Mouse (Mus musculus) embryonic stem cell, embryonic (primary cell): ENCODE measurements around the gene 9230102O04Rik.

Source experiments
- CTCF ChIA-PET, 4 experiments: fragments of 300-600 bp in 2 of 4; fragments of 350-600 bp in 2 of 4; sonication (Branson Sonifier 250); formaldehyde crosslinking; loops; one replicate each; lab custom pipeline; 2022; ENCODE audit warnings: inconsistent platforms in 2 of 4; lab: Charles Lee
- POLR2A ChIA-PET, 4 experiments: fragments of 300-600 bp in 2 of 4; fragments of 350-600 bp in 2 of 4; sonication (Branson Sonifier 250); formaldehyde crosslinking; loops; one replicate each; lab custom pipeline; 2022; ENCODE audit warnings: antibody characterized with exemption in 4 of 4, inconsistent platforms in 1 of 4; lab: Charles Lee

Gene 9230102O04Rik

DNA sequence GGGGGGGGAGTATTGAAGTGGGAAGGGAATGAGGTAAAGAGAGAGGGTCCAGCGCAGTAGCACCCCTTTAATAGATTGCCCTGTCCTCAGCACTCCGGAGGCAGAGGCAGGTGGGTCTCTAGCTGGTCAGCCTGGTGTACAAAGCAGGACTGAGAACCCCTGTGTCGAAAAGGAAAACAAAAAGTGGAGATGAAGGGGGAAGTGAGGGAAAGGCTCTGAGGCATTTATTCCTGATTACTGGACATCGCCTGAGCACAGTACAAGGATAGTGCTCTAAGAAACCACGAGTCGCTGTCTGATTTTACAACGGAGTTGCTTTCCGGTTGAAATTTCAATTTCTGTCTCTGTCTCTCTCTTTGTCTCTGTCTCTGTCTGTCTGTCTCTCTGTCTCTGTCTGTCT is 911 bp upstream of the 9230102O04Rik start:
- CTCF ChIA-PET = interaction anchor here in 1 of 4 experiments (1.2 kb wide), 1 partner anchor 11 kb away, joined by 5 read pairs; no protein-coding TSS in a partner anchor
- POLR2A ChIA-PET = interaction anchor here in 2 of 4 experiments (1.0 to 3.0 kb wide), 4 partner anchors 8 to 16 kb away, joined by 5 to 23 read pairs (median 8); no protein-coding TSS in a partner anchor

DNA sequence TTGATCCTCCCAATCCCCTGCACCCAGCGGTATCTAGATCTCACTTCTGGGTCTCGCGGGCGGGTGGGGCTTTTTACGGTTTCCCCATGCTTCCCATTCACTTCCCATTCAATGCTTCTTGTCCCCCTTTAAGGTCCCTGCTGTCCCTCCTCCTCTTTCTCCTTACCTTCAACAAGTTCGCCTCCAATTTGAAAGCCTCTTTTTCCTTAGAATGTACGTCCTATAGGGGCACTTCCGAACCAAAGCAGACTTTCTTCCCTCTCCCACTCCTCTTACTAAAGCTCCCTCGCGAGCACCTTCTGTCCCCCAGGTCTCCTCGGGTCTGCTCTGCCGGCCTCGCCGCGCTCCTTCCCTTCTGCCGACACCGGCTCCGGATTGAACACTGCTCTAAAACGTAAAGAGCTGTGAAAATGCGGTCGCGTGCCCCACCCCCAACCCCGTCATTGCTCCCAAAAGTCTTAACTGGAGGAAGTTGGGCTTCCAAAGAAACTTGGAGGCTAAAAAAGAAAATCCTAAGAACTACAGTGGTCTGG is 377 bp upstream of the 9230102O04Rik start, which contains the start of gene Gata3:
Gata3 (minus strand) TSS at position 384 of the 533 bp plus-strand sequence.
- ChIA-PET POLR2A (interaction anchor here in 2 of 4 experiments (1.0 to 3.0 kb wide), 6 partner anchors 9 to 32 kb away, joined by 4 to 23 read pairs (median 6); no protein-coding TSS in a partner anchor), CTCF (interaction anchor here in 2 of 4 experiments (0.6 to 1.3 kb wide), 3 partner anchors 10 to 121 kb away, joined by 3 to 5 read pairs (median 4); no protein-coding TSS in a partner anchor)

- CTCF ChIA-PET = interaction anchor here in 1 of 4 experiments (0.6 kb wide), 1 partner anchor 762 kb away, joined by 3 read pairs; no protein-coding TSS in a partner anchor
- POLR2A ChIA-PET = interaction anchor here in 1 of 4 experiments (0.6 to 1.6 kb wide), 4 partner anchors 9 to 267 kb away, joined by 3 to 5 read pairs (median 5); no protein-coding TSS in a partner anchor
Measured at GRCm38 (mm10) chr2:9887636-9888035, 1.7 kb downstream of the 9230102O04Rik start.

GRCm38 (mm10) chr2:9886921-9887610 is 2.3 kb downstream of the 9230102O04Rik start:
- ChIA-PET CTCF (interaction anchor here in 1 of 4 experiments (0.6 kb wide), 1 partner anchor 762 kb away, joined by 3 read pairs; no protein-coding TSS in a partner anchor), POLR2A (interaction anchor here in 2 of 4 experiments (0.6 to 1.6 kb wide), 4 partner anchors 8 to 267 kb away, joined by 3 to 5 read pairs (median 5); no protein-coding TSS in a partner anchor)

GRCm38 (mm10) chr2:9886031-9886430 is 3.3 kb downstream of the 9230102O04Rik start:
- ChIA-PET POLR2A (no interaction called here), CTCF (no interaction called here)

GRCm38 (mm10) chr2:9885217-9885770 is 4.0 kb downstream of the 9230102O04Rik start:
- ChIA-PET POLR2A (interaction anchor here in 2 of 4 experiments (1.2 to 2.1 kb wide), 4 partner anchors 10 to 23 kb away, joined by 3 to 9 read pairs (median 5); no protein-coding TSS in a partner anchor), CTCF (interaction anchor here in 1 of 4 experiments (0.6 to 1.1 kb wide), 2 partner anchors 260 to 1211 kb away, joined by 3 read pairs; no protein-coding TSS in a partner anchor)

- CTCF ChIA-PET = interaction anchor here in 2 of 4 experiments (0.6 to 1.1 kb wide), 4 partner anchors 98 to 1210 kb away, joined by 3 read pairs; no protein-coding TSS in a partner anchor
- POLR2A ChIA-PET = interaction anchor here in 2 of 4 experiments (0.7 to 2.1 kb wide), 8 partner anchors 9 to 327 kb away, joined by 3 to 9 read pairs (median 4); no protein-coding TSS in a partner anchor
Measured at GRCm38 (mm10) chr2:9884533-9885216, 4.7 kb downstream of the 9230102O04Rik start.

DNA sequence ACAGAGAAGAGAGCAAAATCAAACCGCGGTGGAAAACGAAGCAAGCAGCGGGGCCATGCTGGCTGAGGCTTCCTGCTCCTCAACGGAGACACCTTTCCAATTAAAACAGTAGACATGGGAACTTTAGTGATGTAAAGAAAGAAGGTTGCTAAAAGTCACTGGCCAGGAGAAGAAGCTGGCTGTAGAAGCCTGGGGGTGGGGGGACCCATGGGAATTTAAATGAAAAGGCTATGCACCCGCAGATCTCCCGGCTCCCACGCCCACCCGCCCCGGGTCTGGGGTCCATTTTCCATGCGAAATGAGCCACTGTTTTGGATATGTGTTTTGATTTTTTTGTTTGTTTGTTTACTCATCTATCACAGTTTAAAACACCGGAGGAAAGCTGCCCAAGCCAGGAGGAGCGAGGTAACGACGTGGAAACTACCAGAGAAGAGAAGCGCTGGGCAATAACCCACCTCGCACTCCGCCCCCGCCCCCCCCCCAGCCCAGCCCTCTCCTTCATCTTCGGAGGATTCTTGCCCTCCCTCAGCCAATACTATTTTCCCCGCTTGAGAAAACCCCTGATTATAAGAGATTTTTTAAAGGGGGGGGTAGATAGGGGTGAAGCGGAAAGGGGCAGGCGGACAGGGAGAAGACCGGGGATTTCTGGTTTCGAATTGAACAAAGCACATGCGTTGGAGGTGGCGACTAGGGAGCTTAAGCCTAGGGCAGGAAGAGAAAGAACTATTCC is 5.4 kb downstream of the 9230102O04Rik start:
- ChIA-PET POLR2A (interaction anchor here in 1 of 4 experiments (0.7 to 2.1 kb wide), 6 partner anchors 10 to 326 kb away, joined by 4 to 9 read pairs (median 4); no protein-coding TSS in a partner anchor), CTCF (interaction anchor here in 2 of 4 experiments (0.5 to 0.7 kb wide), 4 partner anchors 17 to 957 kb away, joined by 3 read pairs; no protein-coding TSS in a partner anchor)

DNA sequence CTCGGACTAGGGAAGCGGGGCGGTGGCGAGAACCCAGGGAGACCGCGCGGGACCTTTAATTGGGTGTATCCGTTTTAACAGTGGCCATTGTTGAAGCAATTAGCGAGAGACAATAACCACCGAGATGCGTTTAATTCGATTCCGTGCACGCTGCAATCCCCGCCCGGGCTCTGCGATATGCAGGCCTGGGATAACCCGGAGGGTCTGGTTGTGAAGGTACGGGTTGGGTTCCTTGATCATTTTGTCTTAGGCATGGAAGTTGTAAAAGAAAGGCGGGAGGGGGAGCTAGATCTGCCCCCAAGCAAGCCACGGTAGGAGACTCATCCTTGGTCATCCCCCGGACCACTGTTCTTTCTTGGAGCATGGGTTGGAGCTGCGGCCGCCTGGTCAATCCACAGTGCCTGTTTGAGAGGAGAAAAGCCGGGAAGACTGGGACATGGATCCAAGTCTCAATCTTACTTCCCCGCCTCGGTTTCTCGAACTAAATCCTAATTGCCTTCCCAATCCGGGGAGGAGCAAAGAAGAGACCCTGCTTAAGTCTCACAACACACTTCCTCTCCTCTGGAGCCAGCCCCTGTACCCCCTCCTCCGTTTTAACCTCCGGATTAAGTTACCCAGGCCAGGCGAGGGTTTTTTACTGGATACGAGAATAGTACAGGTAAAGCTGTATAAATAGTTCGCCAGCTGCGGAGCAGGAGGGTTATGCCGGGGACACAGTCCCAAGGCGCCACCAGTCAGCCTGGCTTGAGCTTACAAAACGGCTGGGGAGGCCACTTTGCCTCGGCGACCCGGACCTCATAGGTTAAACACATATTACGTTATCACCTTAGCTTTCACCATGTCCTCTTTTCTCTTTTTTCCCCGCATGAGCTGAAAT is 6.2 kb downstream of the 9230102O04Rik start:
- POLR2A ChIA-PET = interaction anchor here in 1 of 4 experiments (1.5 to 2.1 kb wide), 4 partner anchors 9 to 153 kb away, joined by 4 to 9 read pairs (median 6); no protein-coding TSS in a partner anchor
- CTCF ChIA-PET = interaction anchor here in 2 of 4 experiments (0.5 to 0.6 kb wide), 3 partner anchors 16 to 956 kb away, joined by 3 to 5 read pairs (median 3); no protein-coding TSS in a partner anchor

DNA sequence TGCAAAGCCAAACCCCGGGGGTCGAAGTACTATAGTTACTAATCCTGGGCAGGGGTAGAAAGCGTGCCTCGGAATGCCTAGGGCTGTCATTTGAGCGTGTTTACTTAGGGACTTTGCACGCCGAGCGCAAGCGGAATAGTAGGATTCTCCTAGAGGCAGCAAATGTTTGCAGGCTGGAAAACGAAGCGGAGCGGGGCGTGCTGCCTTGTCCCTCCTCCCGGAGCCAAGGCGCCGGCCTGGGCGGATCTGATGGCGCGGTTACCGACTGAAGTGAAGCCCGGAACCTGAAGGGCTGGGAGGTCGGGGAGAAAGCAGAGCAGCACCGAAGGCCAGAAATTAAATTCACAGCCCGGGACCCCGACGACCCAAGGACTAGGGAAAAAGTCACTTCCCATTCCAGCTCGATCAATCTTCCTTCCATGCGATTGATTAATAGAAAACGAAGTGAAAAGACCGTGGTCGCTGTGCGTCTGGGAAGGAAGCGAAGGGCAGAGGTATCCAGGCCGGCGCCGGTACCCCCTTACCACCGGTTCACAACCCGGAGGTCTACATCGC is 6.9 kb downstream of the 9230102O04Rik start:
- ChIA-PET POLR2A (interaction anchor here in 1 of 4 experiments (0.6 to 1.8 kb wide), 2 partner anchors 11 to 153 kb away, joined by 4 to 5 read pairs; no protein-coding TSS in a partner anchor), CTCF (interaction anchor here in 1 of 4 experiments (0.7 kb wide), 1 partner anchor 488 kb away, joined by 6 read pairs; the partner anchor contains the start of gene Sfmbt2)

DNA sequence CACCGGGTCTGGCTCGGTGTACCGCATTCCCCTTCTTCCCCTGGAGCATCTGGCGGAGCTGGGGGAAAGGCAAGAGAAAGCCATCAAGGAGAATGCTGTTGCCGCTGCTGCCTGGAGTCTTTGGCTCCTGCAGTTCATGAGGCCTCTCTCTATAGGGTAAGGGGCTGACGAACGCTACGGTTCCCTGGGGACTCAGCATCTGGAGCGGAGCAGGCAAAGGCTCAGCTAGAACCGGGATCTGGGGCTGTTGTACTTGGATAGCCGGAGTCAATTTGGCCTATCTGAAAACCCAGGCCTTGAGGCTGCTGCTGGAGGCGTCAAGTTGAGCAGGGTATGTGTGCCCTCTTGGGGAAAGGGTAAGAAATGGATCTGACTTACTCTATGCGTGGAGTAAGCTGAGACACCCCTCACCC is 7.7 kb downstream of the 9230102O04Rik start:
- CTCF ChIA-PET = interaction anchor here in 2 of 4 experiments (0.6 to 1.0 kb wide), 4 partner anchors 18 to 1621 kb away, joined by 3 to 6 read pairs (median 4); partner anchors contain the start of gene Sfmbt2 (in 1 of the 2)
- POLR2A ChIA-PET = interaction anchor here in 2 of 4 experiments (0.6 to 1.0 kb wide), 3 partner anchors 11 to 197 kb away, joined by 4 read pairs; no protein-coding TSS in a partner anchor

GRCm38 (mm10) chr2:9881051-9881591 is 8.2 kb downstream of the 9230102O04Rik start, which contains the start of gene 4930412O13Rik:
Gene 4930412O13Rik, plus strand, starts transcription at chr2:9881252.
- ChIA-PET POLR2A (interaction anchor here in 1 of 4 experiments (0.8 to 1.0 kb wide), 2 partner anchors 12 to 197 kb away, joined by 4 read pairs; no protein-coding TSS in a partner anchor), CTCF (interaction anchor here in 2 of 4 experiments (0.6 to 1.0 kb wide), 4 partner anchors 18 to 1621 kb away, joined by 3 to 5 read pairs (median 4); no protein-coding TSS in a partner anchor)

- ChIA-PET POLR2A (interaction anchor here in 2 of 4 experiments (0.6 to 3.9 kb wide), 3 partner anchors 9 to 464 kb away, joined by 5 to 23 read pairs (median 7); partner anchors contain the start of genes 9230102O04Rik (in 1 of the 2), Atp5c1 (in 1 of the 2), Gata3 (in 1 of the 2) and Kin (in 1 of the 2)), CTCF (interaction anchor here in 1 of 4 experiments (1.7 kb wide), 1 partner anchor 9 kb away, joined by 5 read pairs; the partner anchor contains the start of genes 9230102O04Rik and Gata3)
Measured at GRCm38 (mm10) chr2:9880271-9880670, 9.1 kb downstream of the 9230102O04Rik start.

DNA sequence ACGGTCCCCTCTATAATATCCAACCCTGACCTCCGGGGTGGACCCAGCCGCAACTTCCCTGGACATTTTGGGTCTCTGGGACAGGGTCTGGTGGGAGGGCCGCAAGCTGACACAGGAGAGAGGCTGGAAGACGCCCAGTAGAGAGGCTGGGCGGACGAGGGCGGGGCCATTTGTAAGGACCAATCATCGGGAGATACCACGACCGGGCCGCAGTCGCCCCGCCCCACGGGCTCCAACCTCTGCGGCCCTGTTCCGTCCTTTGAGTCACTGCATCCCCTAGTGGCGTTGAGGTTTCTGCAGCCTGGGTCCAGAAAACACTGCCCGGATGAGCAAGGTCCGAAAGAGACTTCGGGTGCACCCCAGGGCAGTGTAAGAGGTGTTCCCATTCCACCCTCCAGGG is 9.8 kb downstream of the 9230102O04Rik start:
- ChIA-PET CTCF (interaction anchor here in 3 of 4 experiments (0.5 to 1.7 kb wide), 8 partner anchors 9 to 437 kb away, joined by 3 to 5 read pairs (median 4); partner anchors contain the start of genes 9230102O04Rik (in 1 of the 3) and Gata3 (in 1 of the 3)), POLR2A (interaction anchor here in 2 of 4 experiments (0.6 to 3.9 kb wide), 6 partner anchors 8 to 201 kb away, joined by 3 to 23 read pairs (median 6); partner anchors contain the start of genes 9230102O04Rik (in 2 of the 2), Gata3 (in 2 of the 2), Atp5c1 (in 1 of the 2) and Kin (in 1 of the 2))
